Comparison of ENCODE assay signal across 8 mouse cellular contexts in genomic region chr8:123478456-123479218, GRCm38 (mm10). TPM values are rescaled to one million over a fixed set of nuclear protein-coding genes. Genes with fewer than 3 reads are reported as not detected.
DNase-seq lines count a peak whose midpoint lies in the region; ATAC-seq and TF ChIP-seq lines count a peak whose summit lies in the region.

No protein-coding gene starts in this region.

- no peak for TF ChIP-seq EP300 in ES-Bruce4 (IDR thresholded peaks at IDR 0.05; ENCODE audit: insufficient read depth, low read depth, low read length)

- no peak for TF ChIP-seq CTCF in ES-Bruce4 (IDR thresholded peaks at IDR 0.05; ENCODE audit: low read depth, low read length)

- intact Hi-C loops in heart, postnatal 25 days (cut with DNase I): no loop called here

- no peak for ATAC-seq in heart, embryonic 11.5 days (replicated peaks; ENCODE audit: insufficient number of reproducible peaks, low FRiP score, low TSS enrichment)
- ATAC-seq in inflammation-experienced regulatory T-cells, adult 6 months: peak; percentile 70

- H3K36me3 ChIP-seq in heart, embryonic 11.5 days (ENCODE audit: control insufficient read depth, insufficient read depth, low read length): peaks cover 12% of the 10 kb centered on the region
- peaks cover 8% of the 10 kb centered on the region for H3K36me3 ChIP-seq in ES-Bruce4 (ENCODE audit: control insufficient read depth, insufficient read depth, low read length, poor library complexity, severe bottlenecking)
- H3K36me3 ChIP-seq in embryonic facial prominence, embryonic 10.5 days (replicated peaks): peaks cover 34% of the 10 kb centered on the region
- peaks cover 36% of the 10 kb centered on the region for H3K36me3 ChIP-seq in midbrain, embryonic 10.5 days

- peak overlapping the region; percentile 90 for H3K4me3 ChIP-seq in heart, embryonic 11.5 days (ENCODE audit: low read depth, low read length)
- peak overlapping the region; percentile 78 for H3K4me3 ChIP-seq in ES-Bruce4 (ENCODE audit: low read depth, low read length)
- H3K4me3 ChIP-seq in embryonic facial prominence, embryonic 10.5 days: peak overlapping the region; percentile 96
- H3K4me3 ChIP-seq in midbrain, embryonic 10.5 days: peak overlapping the region; percentile 94

- no peak for DNase-seq in heart, postnatal 25 days (ENCODE audit: low spot score)
- DNase-seq in embryonic facial prominence, embryonic 10.5 days (ENCODE audit: low spot score): peak; percentile 18
- DNase-seq in midbrain, embryonic 10.5 days (ENCODE audit: low spot score): no peak
- DNase-seq in gastrocnemius, postnatal 4 days (ENCODE audit: low spot score in 2 of 2): no peak
- no peak for DNase-seq in right cerebral cortex, postnatal 4 days

- H3K27me3 ChIP-seq in heart, embryonic 11.5 days (ENCODE audit: control insufficient read depth, insufficient read depth, low read length): no peaks in the 10 kb centered on the region
- H3K27me3 ChIP-seq in ES-Bruce4 (ENCODE audit: control insufficient read depth, insufficient read depth, low read length, poor library complexity, severe bottlenecking): no peaks in the 10 kb centered on the region
- H3K27me3 ChIP-seq in embryonic facial prominence, embryonic 10.5 days (replicated peaks; ENCODE audit: low read depth, poor library complexity, severe bottlenecking): peaks cover 5% of the 10 kb centered on the region; the same call in 1 of the 2 replicates
- H3K27me3 ChIP-seq in midbrain, embryonic 10.5 days (ENCODE audit: low read depth, poor library complexity, severe bottlenecking): no peaks in the 10 kb centered on the region

- H3K27ac ChIP-seq in heart, embryonic 11.5 days (ENCODE audit: low read depth, low read length): peak overlapping the region; percentile 97
- H3K27ac ChIP-seq in ES-Bruce4 (ENCODE audit: insufficient read depth, low read length): no peak overlapping the region
- H3K27ac ChIP-seq in embryonic facial prominence, embryonic 10.5 days (replicated peaks): peak overlapping the region; percentile 99
- peak overlapping the region; percentile 99 for H3K27ac ChIP-seq in midbrain, embryonic 10.5 days (replicated peaks)

- no peaks in the 10 kb centered on the region for H3K9me3 ChIP-seq in heart, embryonic 11.5 days (replicated peaks; ENCODE audit: control insufficient read depth, low read length)
- no peaks in the 10 kb centered on the region for H3K9me3 ChIP-seq in ES-Bruce4 (replicated peaks; ENCODE audit: control insufficient read depth, insufficient read depth, low read length, poor library complexity, severe bottlenecking)
- no peaks in the 10 kb centered on the region for H3K9me3 ChIP-seq in embryonic facial prominence, embryonic 10.5 days
- H3K9me3 ChIP-seq in midbrain, embryonic 10.5 days (replicated peaks): no peaks in the 10 kb centered on the region

- 36% methylated on average over 16 of the region's 16 CpGs for WGBS in heart, embryonic 11.5 days (ENCODE audit: insufficient replicate concordance)
- WGBS in embryonic facial prominence, embryonic 10.5 days: 40% methylated on average over 16 of the region's 16 CpGs
- 40% methylated on average over 16 of the region's 16 CpGs for WGBS in midbrain, embryonic 10.5 days

- peak overlapping the region; percentile 89 for H3K4me2 ChIP-seq in heart, embryonic 11.5 days

- H3K4me1 ChIP-seq in heart, embryonic 11.5 days (ENCODE audit: control insufficient read depth, insufficient read depth, low read length): peaks cover 9% of the 10 kb centered on the region
- H3K4me1 ChIP-seq in ES-Bruce4 (ENCODE audit: control insufficient read depth, insufficient read depth, low read length): peaks cover 3% of the 10 kb centered on the region
- peaks cover 19% of the 10 kb centered on the region for H3K4me1 ChIP-seq in embryonic facial prominence, embryonic 10.5 days
- H3K4me1 ChIP-seq in midbrain, embryonic 10.5 days: peaks cover 21% of the 10 kb centered on the region

- H3K9ac ChIP-seq in heart, embryonic 11.5 days (ENCODE audit: low read depth, low read length): peak overlapping the region; percentile 88
- peak overlapping the region; percentile 82 for H3K9ac ChIP-seq in ES-Bruce4 (ENCODE audit: low read depth, poor library complexity, severe bottlenecking)

- TF ChIP-seq POLR2A in ES-Bruce4 (IDR thresholded peaks at IDR 0.05; ENCODE audit: insufficient read depth, low read length): no peak

RNA-seq across cellular contexts. Expression of gene Afg3l1, which starts 0.9 kb away (rescaled TPM):
- 29.8 and 32.9 TPM in 2 replicates for polyA plus RNA-seq in heart, embryonic 11.5 days (2014; fragmentation: Nextera tagmentation; extraction: Ambion mirVana)
- total RNA-seq in heart, postnatal 25 days (2021): 10 to 100 TPM; 58.0 to 58.2 TPM
- polyA plus RNA-seq in ES-Bruce4 (2011; ENCODE audit: insufficient read depth, insufficient read length, low read depth, missing spikeins): 42.0 and 45.3 TPM in 2 replicates
- 68.1 and 69.2 TPM in 2 replicates for polyA plus RNA-seq in embryonic facial prominence, embryonic 10.5 days (2016; fragmentation: Nextera tagmentation; extraction: Ambion mirVana)
- polyA plus RNA-seq in inflammation-experienced regulatory T-cells, adult 6 months (2017; shearing (Covaris generic)): 10 to 100 TPM; 32.6 to 47.7 (median 36.1) TPM
- 69.3 and 74.2 TPM in 2 replicates for polyA plus RNA-seq in midbrain, embryonic 10.5 days (2016; fragmentation: Nextera tagmentation; extraction: Ambion mirVana)
- 10 to 100 TPM; 39.4 to 48.5 TPM for total RNA-seq in gastrocnemius, postnatal 4 days (2021)

RNA-seq across cellular contexts. Expression of gene Dbndd1, which starts 36.6 kb away (rescaled TPM):
- polyA plus RNA-seq in heart, embryonic 11.5 days (2014; fragmentation: Nextera tagmentation; extraction: Ambion mirVana): 2.2 and 3.2 TPM in 2 replicates
- total RNA-seq in heart, postnatal 25 days (2021): not detected
- polyA plus RNA-seq in ES-Bruce4 (2011; ENCODE audit: insufficient read depth, insufficient read length, low read depth, missing spikeins): 0.75 and 1.6 TPM in 2 replicates
- 11.3 and 12.1 TPM in 2 replicates for polyA plus RNA-seq in embryonic facial prominence, embryonic 10.5 days (2016; fragmentation: Nextera tagmentation; extraction: Ambion mirVana)
- 1 to 10 TPM in 1 of 3 experiments, under 1 TPM in 2; 0.47 to 1.2 (median 0.54) TPM for polyA plus RNA-seq in inflammation-experienced regulatory T-cells, adult 6 months (2017; shearing (Covaris generic))
- 19.0 and 26.7 TPM in 2 replicates for polyA plus RNA-seq in midbrain, embryonic 10.5 days (2016; fragmentation: Nextera tagmentation; extraction: Ambion mirVana)
- total RNA-seq in gastrocnemius, postnatal 4 days (2021): under 1 TPM; 0.44 to 0.57 TPM

RNA-seq across cellular contexts. Expression of gene Gas8, which starts 40.0 kb away (rescaled TPM):
- 17.8 and 18.5 TPM in 2 replicates for polyA plus RNA-seq in heart, embryonic 11.5 days (2014; fragmentation: Nextera tagmentation; extraction: Ambion mirVana)
- 1 to 10 TPM; 4.6 TPM for total RNA-seq in heart, postnatal 25 days (2021)
- polyA plus RNA-seq in ES-Bruce4 (2011; ENCODE audit: insufficient read depth, insufficient read length, low read depth, missing spikeins): 11.6 and 11.8 TPM in 2 replicates
- polyA plus RNA-seq in embryonic facial prominence, embryonic 10.5 days (2016; fragmentation: Nextera tagmentation; extraction: Ambion mirVana): 42.3 and 43.7 TPM in 2 replicates
- 10 to 100 TPM in 1 of 3 experiments, 1 to 10 TPM in 2; 6.4 to 10.1 (median 7.3) TPM for polyA plus RNA-seq in inflammation-experienced regulatory T-cells, adult 6 months (2017; shearing (Covaris generic))
- 42.5 and 43.0 TPM in 2 replicates for polyA plus RNA-seq in midbrain, embryonic 10.5 days (2016; fragmentation: Nextera tagmentation; extraction: Ambion mirVana)
- 10 to 100 TPM; 10.7 to 13.0 TPM for total RNA-seq in gastrocnemius, postnatal 4 days (2021)

RNA-seq across cellular contexts. Expression of gene Def8, which starts 55.3 kb away (rescaled TPM):
- polyA plus RNA-seq in heart, embryonic 11.5 days (2014; fragmentation: Nextera tagmentation; extraction: Ambion mirVana): 32.2 and 36.1 TPM in 2 replicates
- 10 to 100 TPM; 56.9 to 59.6 TPM for total RNA-seq in heart, postnatal 25 days (2021)
- 76.6 and 81.6 TPM in 2 replicates for polyA plus RNA-seq in ES-Bruce4 (2011; ENCODE audit: insufficient read depth, insufficient read length, low read depth, missing spikeins)
- polyA plus RNA-seq in embryonic facial prominence, embryonic 10.5 days (2016; fragmentation: Nextera tagmentation; extraction: Ambion mirVana): 43.5 and 44.5 TPM in 2 replicates
- 1 to 10 TPM; 7.7 to 7.9 (median 7.8) TPM for polyA plus RNA-seq in inflammation-experienced regulatory T-cells, adult 6 months (2017; shearing (Covaris generic))
- 42.1 and 45.9 TPM in 2 replicates for polyA plus RNA-seq in midbrain, embryonic 10.5 days (2016; fragmentation: Nextera tagmentation; extraction: Ambion mirVana)
- total RNA-seq in gastrocnemius, postnatal 4 days (2021): 10 to 100 TPM; 32.2 to 37.3 TPM
